Mouse (Mus musculus) ES-Bruce4 (cell line): ENCODE measurements at regions not wholly inside any gene's neighbourhood (a gene's known extent, or its start where the extent isn't known, plus 50 kb on each side); places are given as distances from the start of the nearest gene placed in this dataset.

ENCODE experiments used
- H3K27ac ChIP-seq: 2 replicates; pipeline ENCODE4 v1.5.1; 2012; ENCODE audit warnings: low read length, inconsistent platforms; ENCODE audit not compliant: insufficient read depth
- H3K27me3 ChIP-seq: 2 replicates; pipeline ENCODE4 v1.6.1; 2012; ENCODE audit warnings: mild to moderate bottlenecking, low read length, inconsistent platforms; ENCODE audit not compliant: control insufficient read depth, poor library complexity, insufficient read depth, severe bottlenecking
- H3K36me3 ChIP-seq: 2 replicates; pipeline ENCODE4 v1.6.1; 2012; ENCODE audit warnings: inconsistent platforms, mild to moderate bottlenecking, low read length, moderate library complexity; ENCODE audit not compliant: control insufficient read depth, poor library complexity, insufficient read depth, severe bottlenecking
- H3K4me1 ChIP-seq: one replicate; pipeline ENCODE4 v1.8.1; 2011; ENCODE audit warnings: low read length; ENCODE audit not compliant: control insufficient read depth, insufficient read depth
- H3K4me3 ChIP-seq: 2 replicates; pipeline ENCODE4 v1.5.1; 2011; ENCODE audit warnings: low read depth, mild to moderate bottlenecking, low read length
- H3K9ac ChIP-seq: 2 replicates; pipeline ENCODE4 v1.6.1; 2012; ENCODE audit warnings: low read depth, mild to moderate bottlenecking, inconsistent platforms; ENCODE audit not compliant: poor library complexity, severe bottlenecking
- H3K9me3 ChIP-seq: replicated peaks from 2 replicates; pipeline ENCODE4 v1.6.1; 2012; ENCODE audit warnings: mild to moderate bottlenecking, low read length, inconsistent platforms; ENCODE audit not compliant: control insufficient read depth, poor library complexity, insufficient read depth, severe bottlenecking
- CTCF ChIP-seq: IDR thresholded peaks from one replicate; pipeline ENCODE4 v1.8.1; 2011; ENCODE audit warnings: low read depth, low read length
- EP300 ChIP-seq: IDR thresholded peaks from 2 replicates; pipeline ENCODE4 v1.6.1; 2011; ENCODE audit warnings: low read depth, low read length; ENCODE audit not compliant: insufficient read depth
- POLR2A ChIP-seq: IDR thresholded peaks from one replicate; pipeline ENCODE4 v1.8.1; 2011; ENCODE audit warnings: low read length; ENCODE audit not compliant: insufficient read depth

DNA sequence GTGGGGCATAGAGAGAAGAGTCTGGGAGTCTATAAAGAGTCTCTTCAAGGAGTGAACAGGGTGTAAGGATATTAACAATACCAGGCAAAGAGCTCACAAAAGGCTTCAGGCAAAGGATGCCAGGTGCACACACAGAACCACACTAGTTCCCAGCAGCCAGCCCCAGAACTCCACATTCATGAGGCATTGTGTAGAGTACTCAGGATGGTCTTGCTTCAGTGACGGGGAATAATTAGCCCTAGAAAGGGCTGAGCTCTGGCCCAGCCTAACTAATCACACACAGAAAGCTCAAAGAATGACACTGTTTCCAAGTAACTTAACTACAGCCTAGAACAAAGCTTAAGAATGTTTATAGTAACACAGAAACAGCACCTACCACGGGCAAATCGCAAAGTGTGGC lies 428.2 kb downstream of the Ate1 start:
- no peaks in the 10 kb centered on the region for H3K36me3 ChIP-seq
- H3K4me3 ChIP-seq: no peak overlapping the region
- H3K9me3 ChIP-seq: no peaks in the 10 kb centered on the region
- no peak overlapping the region for H3K27ac ChIP-seq
- no peaks in the 10 kb centered on the region for H3K27me3 ChIP-seq
- no peak overlapping the region for H3K9ac ChIP-seq
- H3K4me1 ChIP-seq: no peaks in the 10 kb centered on the region
- TF ChIP-seq EP300: no peak
- TF ChIP-seq CTCF: no peak
- TF ChIP-seq POLR2A: no peak

DNA sequence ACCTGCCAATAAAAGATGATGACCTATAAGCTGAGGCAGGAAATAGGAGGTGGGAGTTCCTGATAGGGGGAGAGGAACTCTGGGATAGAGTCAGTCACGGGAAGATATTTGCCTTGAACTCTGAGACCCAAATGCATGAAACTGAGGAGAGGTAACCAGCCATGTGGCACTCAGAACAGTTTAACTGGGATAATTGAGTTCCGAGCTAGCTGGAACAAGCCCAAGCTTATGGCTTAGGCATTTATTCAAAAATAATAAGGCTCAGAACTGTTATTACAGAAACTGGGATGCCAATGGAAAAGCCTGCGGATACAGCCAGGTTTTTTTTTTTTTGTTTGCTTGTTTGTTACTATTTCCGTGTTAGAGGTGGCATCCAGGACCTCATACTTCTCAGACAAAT lies 425.0 kb downstream of the Ate1 start:
- no peak overlapping the region for H3K9ac ChIP-seq
- H3K4me3 ChIP-seq: no peak overlapping the region
- no peaks in the 10 kb centered on the region for H3K4me1 ChIP-seq
- no peaks in the 10 kb centered on the region for H3K9me3 ChIP-seq
- H3K27ac ChIP-seq: no peak overlapping the region
- no peaks in the 10 kb centered on the region for H3K27me3 ChIP-seq
- H3K36me3 ChIP-seq: no peaks in the 10 kb centered on the region
- no peak for TF ChIP-seq POLR2A
- TF ChIP-seq CTCF: no peak
- no peak for TF ChIP-seq EP300

DNA sequence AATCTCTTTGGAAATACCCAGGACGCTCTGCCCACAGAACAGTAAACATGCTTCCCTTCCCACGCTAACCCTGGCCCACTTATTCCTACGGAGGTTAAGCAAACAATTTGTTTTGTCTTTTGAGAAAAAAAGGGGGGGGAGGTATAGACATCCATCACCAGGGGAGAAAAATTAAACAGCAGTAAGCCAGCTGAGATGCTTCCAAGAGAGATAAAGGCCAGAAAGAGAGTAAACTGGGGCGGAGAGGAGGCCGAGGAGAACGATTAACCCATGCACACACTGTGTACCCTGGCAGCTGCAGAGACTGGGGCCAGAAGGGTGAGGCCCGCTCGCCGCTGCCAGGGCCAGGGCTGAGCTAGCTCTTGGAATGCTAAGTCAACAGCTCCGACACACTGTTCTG lies 421.6 kb downstream of the Ate1 start:
- no peak overlapping the region for H3K4me3 ChIP-seq
- H3K36me3 ChIP-seq: no peaks in the 10 kb centered on the region
- H3K27ac ChIP-seq: no peak overlapping the region
- no peaks in the 10 kb centered on the region for H3K9me3 ChIP-seq
- H3K9ac ChIP-seq: no peak overlapping the region
- TF ChIP-seq CTCF (no peak), POLR2A (no peak), EP300 (no peak)
- H3K27me3 ChIP-seq: no peaks in the 10 kb centered on the region
- H3K4me1 ChIP-seq: no peaks in the 10 kb centered on the region

DNA sequence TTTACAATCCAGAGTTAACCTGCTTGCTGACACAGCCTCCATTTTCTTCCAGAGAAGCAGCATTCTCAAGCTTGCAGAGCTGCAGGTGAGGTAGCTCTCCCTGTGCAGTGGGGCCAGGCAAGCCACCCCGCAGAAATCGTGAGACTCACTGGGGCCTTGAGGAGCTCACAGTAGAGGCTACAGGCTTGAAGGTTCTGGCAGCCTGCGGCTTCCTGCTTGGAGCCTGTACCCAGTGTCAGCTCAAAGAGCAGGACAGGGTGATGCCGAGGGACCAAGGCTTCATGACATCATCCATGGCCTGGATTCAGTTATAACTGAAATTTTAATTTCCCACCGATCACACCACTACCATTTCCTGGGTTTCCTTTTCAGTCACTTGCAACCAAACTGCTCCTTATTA lies 417.5 kb downstream of the Ate1 start:
- no peak overlapping the region for H3K9ac ChIP-seq
- no peaks in the 10 kb centered on the region for H3K9me3 ChIP-seq
- TF ChIP-seq POLR2A: no peak
- no peak for TF ChIP-seq CTCF
- no peak for TF ChIP-seq EP300
- no peaks in the 10 kb centered on the region for H3K4me1 ChIP-seq
- no peak overlapping the region for H3K27ac ChIP-seq
- no peak overlapping the region for H3K4me3 ChIP-seq
- no peaks in the 10 kb centered on the region for H3K36me3 ChIP-seq
- H3K27me3 ChIP-seq: no peaks in the 10 kb centered on the region

DNA sequence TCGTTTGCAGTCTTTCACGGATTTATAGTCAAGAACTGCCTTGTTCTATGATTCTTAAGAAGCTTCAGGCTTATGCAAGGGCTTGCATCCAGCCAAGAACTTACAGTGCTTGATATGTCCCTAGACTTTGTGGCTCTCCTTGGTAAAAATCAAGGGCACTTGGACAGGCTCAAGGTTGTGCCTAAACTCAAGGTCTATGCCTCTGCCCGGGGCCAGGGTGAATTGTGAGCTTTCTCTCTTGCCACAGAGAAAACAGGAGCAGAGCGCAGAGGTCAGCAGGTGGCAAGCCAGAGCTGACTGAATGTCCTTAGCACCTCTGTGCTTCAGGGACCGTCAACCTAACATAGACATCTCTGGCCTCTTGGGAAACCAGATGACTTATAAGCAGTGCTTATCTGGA lies 413.2 kb downstream of the Ate1 start:
- no peaks in the 10 kb centered on the region for H3K4me1 ChIP-seq
- TF ChIP-seq POLR2A: no peak
- H3K4me3 ChIP-seq: no peak overlapping the region
- no peak overlapping the region for H3K27ac ChIP-seq
- no peaks in the 10 kb centered on the region for H3K9me3 ChIP-seq
- H3K9ac ChIP-seq: no peak overlapping the region
- no peaks in the 10 kb centered on the region for H3K27me3 ChIP-seq
- H3K36me3 ChIP-seq: no peaks in the 10 kb centered on the region

DNA sequence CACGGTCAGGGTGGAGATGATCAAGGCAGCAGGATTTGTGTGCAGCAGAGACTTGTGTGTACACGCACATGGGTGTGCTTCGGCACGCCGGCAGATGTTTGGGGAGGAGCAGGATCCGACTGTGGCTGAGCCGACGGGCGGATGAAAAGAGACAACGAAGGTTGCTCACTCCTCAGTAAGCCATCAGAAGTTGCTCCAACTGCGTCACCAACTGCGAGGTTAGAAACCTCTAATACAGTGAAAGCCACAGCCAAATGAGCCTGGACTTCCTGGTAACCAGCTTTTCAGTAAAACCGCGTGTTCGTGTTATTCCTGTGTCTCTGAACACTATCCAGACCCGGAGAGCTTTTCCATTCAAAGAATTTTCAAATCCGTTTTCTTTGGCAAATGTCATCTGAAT lies 411.8 kb downstream of the Ate1 start:
- Histone ChIP-seq H3K9ac (no peak overlapping the region), H3K36me3 (no peaks in the 10 kb centered on the region), H3K27me3 (no peaks in the 10 kb centered on the region), H3K9me3 (no peaks in the 10 kb centered on the region), H3K4me1 (no peaks in the 10 kb centered on the region), H3K4me3 (0 out of 2 replicates have a peak overlapping the region, but pooled peaks have one; percentile 6), H3K27ac (no peak overlapping the region)
- no peak for TF ChIP-seq EP300
- no peak for TF ChIP-seq POLR2A
- no peak for TF ChIP-seq CTCF
